Mouse (Mus musculus) Patski (cell line): ENCODE results near the gene Ptdss2. TPM values are rescaled to one million over a fixed set of nuclear protein-coding genes. Genes with fewer than 3 reads are reported as not detected.

Experiments used
- ATAC-seq: fragments of 100-300 bp; one replicate; pipeline ENCODE4 v1.8.0; 2021
- CTCF ChIA-PET: fragments of 350-600 bp; sonication (Branson Sonifier 250); formaldehyde crosslinking; loops from one replicate; lab custom pipeline; 2022; ENCODE audit warnings: inconsistent platforms; lab: Charles Lee
- POLR2A ChIA-PET: fragments of 350-600 bp; sonication (Branson Sonifier 250); formaldehyde crosslinking; loops from one replicate; lab custom pipeline; 2022; ENCODE audit warnings: antibody characterized with exemption, inconsistent platforms; lab: Charles Lee
- DNase-seq: peaks from one replicate; pipeline ENCODE4 v3.0.0-alpha.2; 2011; ENCODE audit warnings: low read depth, low spot score
- H3K27me3 ChIP-seq: fragments of 371-371 bp; one replicate; pipeline ENCODE4 v1.5.1; 2021
- CTCF ChIP-seq: fragments of 100-300 bp; IDR thresholded peaks from one replicate; pipeline ENCODE4 v1.5.1; 2021
- in situ Hi-C: fragments of 300-500 bp; cut with MboI; formaldehyde crosslinking; loops from 3 replicates; pipeline ENCODE4 v1.11.1; 2018; ENCODE audit warnings: low pct_unique_long_range_greater_than_20kb, mixed read lengths
- polyA plus RNA-seq: library from polyadenylated mRNA; unstranded; gene quantifications from one replicate; pipeline ENCODE4 v1.2.3, GENCODE M21; 2021

The Ptdss2 gene
- polyA plus RNA-seq, 1 experiment from 2014 or later = 96.0 TPM

DNA sequence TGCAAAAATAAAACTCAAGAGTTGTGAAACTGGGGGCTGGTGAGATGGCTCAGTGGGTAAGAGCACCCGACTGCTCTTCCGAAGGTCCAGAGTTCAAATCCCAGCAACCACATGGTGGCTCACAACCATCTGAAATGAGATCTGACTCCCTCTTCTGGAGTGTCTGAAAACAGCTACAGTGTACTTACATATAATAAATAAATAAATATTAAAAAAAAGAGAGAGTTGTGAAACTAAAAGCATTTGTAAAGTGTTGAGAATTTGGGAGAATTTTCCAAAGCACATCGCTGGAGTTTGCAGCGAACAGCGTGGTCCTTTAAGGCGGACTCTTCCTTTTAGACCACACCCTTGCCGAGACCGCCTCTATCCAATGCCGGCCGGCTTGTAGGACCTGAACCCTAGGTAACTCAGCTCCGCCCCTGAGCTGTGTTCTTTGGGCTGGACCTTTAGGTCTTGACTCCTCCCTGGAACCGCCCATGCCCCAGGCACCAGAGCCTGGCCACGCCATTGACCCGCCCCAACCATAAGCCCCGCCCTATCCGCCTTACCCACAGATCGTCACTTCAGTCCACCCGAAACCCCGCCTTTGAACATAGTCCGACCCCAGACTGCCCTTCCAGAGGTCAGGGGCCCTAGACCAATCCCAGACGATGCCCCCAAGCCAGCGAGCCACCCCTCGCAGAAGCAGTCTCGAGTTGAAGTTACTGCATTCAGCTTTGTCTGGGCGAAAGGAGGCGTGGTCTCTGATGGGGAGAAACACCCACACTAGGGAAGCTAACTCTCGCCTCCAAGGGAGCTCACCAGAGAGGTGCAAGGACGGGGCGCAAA lies 721 bp downstream of the Ptdss2 start:
- ChIA-PET CTCF (interaction anchor here (0.9 to 1.9 kb wide), 4 partner anchors 28 to 54 kb away, joined by 3 to 5 read pairs (median 4); no protein-coding TSS in a partner anchor), POLR2A (interaction anchor here (1.2 to 1.8 kb wide), 2 partner anchors 21 to 70 kb away, joined by 4 to 5 read pairs; partner anchors contain the start of gene Hras)
- in situ Hi-C loops = no loop called here
- DNase-seq (peak; percentile 79), ATAC-seq (peak; percentile 98)
- no peaks in the 10 kb centered on the region for H3K27me3 ChIP-seq
- TF ChIP-seq CTCF = no peak

DNA sequence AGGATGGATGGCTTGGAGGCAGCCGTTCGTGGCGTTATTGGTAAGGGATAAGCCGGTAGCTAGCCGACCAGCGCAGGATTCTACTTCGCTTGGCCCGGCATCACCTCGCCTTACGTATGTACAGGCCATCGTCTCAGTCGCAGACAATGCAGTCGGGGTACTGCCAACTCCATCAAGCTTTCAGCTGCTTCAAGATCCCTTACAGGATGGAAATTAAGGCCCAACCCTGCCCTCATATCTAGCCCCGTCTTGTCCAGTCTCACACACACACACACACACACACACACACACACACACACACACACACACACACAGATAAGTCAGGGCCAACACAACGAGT lies 1.3 kb downstream of the Ptdss2 start:
- POLR2A ChIA-PET = interaction anchor here (1.2 to 1.8 kb wide), 2 partner anchors 20 to 70 kb away, joined by 4 to 5 read pairs; partner anchors contain the start of gene Hras
- no peaks in the 10 kb centered on the region for H3K27me3 ChIP-seq
- ATAC-seq (no peak), DNase-seq (no peak)
- in situ Hi-C loops = no loop called here
- CTCF ChIA-PET = interaction anchor here (0.9 to 1.9 kb wide), 4 partner anchors 29 to 53 kb away, joined by 3 to 5 read pairs (median 4); no protein-coding TSS in a partner anchor
- TF ChIP-seq CTCF = no peak

DNA sequence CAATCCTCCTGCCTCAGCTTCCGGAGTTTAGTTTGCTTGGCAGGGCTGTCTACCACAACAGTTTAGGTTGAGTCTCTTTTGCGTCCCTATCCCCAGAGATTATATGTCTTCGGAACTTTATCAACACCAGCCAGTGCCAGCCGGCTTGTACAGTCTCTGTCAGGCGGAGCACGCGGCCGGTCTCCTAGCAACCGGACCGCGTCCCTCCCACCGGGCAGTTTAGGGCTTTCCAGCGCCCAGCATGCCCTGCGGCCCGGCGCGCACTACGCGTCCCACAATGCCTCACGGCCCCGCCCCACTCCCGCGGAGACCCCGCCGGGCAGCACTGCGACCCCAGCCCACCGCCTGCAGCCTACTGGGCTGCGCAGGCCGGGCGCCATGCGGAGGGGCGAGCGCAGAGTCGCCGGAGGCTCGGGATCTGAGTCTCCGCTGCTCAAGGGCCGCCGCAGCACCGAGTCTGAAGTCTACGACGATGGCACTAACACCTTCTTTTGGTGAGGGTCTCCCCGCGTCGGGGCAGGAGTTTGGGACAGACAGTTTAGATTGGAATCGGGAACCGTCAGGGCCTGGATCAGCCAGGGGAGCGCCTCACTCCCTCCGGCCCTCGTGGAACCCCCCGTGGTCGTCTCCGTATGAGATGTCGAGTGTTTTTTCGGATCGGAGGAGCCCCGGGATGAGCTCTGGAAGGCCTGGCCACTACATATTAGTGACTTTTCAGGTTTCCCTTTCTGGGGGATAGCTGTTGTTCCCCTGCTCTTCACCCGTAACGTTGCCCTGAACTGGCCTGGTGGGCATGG lies 9.0 kb downstream of the Ptdss2 start:
- POLR2A ChIA-PET = interaction anchor here (1.1 kb wide), 1 partner anchor 31 kb away, joined by 3 read pairs; no protein-coding TSS in a partner anchor
- in situ Hi-C loops = no loop called here
- H3K27me3 ChIP-seq = no peaks in the 10 kb centered on the region
- CTCF ChIA-PET = interaction anchor here (1.7 kb wide), 1 partner anchor 14 kb away, joined by 6 read pairs; no protein-coding TSS in a partner anchor
- TF ChIP-seq CTCF = no peak
- DNase-seq (no peak), ATAC-seq (peak; percentile 98)

DNA sequence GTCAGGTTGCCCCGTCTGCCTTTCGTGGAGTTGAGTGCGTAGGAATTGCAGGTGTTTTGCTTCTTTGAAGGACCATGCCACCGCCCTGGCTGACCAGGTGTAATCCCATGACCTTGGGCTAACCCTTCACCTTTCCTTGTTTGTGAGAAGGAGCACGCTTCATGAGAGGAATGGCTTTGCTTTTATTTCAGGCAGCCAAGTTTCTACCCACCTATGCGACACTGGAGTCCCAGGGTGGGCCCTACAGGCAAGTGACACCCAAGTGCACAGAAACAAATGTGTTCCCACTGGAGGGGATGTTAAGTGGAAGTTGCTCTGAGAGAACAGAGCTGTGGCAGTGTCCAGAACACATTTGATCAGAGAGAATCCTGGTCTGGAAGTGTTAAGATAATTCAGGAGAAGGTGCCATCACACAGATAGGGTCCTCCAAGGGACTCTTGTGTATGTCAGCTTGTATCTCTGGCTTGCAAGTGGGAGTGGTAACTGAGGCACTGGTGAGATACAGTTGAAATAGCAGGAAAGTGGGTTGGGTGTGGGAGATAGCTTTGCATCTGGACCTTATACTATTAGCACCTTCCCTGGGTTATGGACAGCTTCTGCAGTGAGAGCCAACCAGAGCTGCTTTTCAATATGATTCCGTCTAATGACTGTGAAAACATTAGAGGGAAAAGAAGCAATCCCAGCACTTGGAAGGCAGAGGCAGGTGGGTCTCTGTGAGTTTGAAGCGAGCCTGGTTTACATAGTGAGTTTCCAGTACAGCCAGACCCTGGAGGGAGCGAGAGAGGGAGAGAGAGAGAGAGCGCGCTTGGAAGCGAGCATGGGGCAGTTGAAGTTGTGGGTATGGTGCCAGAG lies 9.9 kb downstream of the Ptdss2 start:
- no peak for TF ChIP-seq CTCF
- no peaks in the 10 kb centered on the region for H3K27me3 ChIP-seq
- DNase-seq (no peak), ATAC-seq (no peak)
- in situ Hi-C loops = no loop called here
- ChIA-PET POLR2A (interaction anchor here (1.1 kb wide), 1 partner anchor 30 kb away, joined by 3 read pairs; no protein-coding TSS in a partner anchor), CTCF (interaction anchor here (1.7 kb wide), 1 partner anchor 13 kb away, joined by 6 read pairs; no protein-coding TSS in a partner anchor)

DNA sequence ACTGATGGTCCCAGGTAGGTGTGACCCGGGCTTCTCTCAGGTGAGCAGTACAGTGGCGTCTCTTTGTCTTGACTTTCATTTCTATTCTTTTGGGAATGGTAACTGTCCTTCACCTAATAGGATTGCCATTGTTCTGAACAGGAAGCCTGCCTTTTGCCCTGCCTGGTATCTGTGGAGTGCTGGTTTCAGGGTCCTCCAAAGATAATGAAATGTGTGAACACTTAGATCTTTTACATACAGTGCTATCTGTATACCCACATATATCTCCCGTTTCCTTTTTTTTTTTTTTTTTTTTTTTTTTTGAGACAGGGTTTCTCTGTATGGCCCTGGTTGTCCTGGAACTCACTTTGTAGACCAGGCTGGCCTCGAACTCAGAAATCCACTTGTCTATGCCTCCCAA lies 19.1 kb downstream of the Ptdss2 start:
- no peak for TF ChIP-seq CTCF
- in situ Hi-C loops = no loop called here
- CTCF ChIA-PET = no interaction called here
- POLR2A ChIA-PET = no interaction called here
- H3K27me3 ChIP-seq = no peaks in the 10 kb centered on the region
- no peak for ATAC-seq
- DNase-seq = no peak

DNA sequence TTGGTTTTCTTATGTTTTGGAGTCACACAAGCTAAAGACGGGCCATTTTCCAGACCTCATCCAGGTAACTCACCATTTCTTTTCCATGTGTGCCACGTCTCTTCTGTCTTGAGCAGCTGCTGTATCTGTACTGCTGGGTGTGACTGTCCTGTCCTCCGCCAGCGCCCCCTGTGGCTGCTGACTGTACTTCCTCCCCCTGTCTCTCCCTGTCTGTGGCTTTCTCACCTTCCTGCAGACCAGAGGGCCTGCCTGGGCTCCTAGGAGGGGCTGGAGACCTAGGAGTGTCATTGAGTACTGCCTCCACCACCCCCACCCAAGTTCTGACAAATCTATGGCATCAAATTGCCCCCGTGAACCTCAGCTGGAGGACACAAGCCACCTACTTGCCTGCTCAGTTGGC lies 20.9 kb downstream of the Ptdss2 start:
- DNase-seq = no peak
- ChIA-PET CTCF (interaction anchor here (1.2 to 1.5 kb wide), 3 partner anchors 13 to 26 kb away, joined by 3 to 5 read pairs (median 3); no protein-coding TSS in a partner anchor), POLR2A (interaction anchor here (0.5 to 1.4 kb wide), 2 partner anchors 20 to 94 kb away, joined by 3 to 5 read pairs; no protein-coding TSS in a partner anchor)
- ATAC-seq = no peak
- H3K27me3 ChIP-seq = no peaks in the 10 kb centered on the region
- in situ Hi-C loops = no loop called here
- TF ChIP-seq CTCF = no peak

DNA sequence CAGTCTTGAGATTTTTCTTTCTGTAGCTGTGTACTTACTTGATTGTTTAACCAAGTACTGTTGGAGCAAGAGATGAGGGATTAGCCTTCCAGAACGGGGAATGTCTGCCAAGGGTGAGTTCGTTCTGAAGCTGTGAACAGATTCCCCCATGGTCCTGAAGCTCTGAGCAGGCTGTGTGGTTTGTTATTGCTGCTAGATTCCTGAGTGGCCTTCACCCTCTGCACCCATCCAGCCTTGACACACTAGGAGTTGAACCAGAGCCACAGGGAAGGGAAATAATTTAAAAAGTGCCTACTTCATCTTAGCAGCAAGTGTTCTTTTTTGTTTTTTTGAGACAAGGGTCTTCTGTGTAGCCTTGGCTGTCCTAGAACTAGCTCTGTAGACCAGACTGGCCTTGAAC lies 21.7 kb downstream of the Ptdss2 start:
- CTCF ChIA-PET = interaction anchor here (1.5 to 1.9 kb wide), 2 partner anchors 12 to 20 kb away, joined by 5 to 6 read pairs; no protein-coding TSS in a partner anchor
- in situ Hi-C loops = no loop called here

DNA sequence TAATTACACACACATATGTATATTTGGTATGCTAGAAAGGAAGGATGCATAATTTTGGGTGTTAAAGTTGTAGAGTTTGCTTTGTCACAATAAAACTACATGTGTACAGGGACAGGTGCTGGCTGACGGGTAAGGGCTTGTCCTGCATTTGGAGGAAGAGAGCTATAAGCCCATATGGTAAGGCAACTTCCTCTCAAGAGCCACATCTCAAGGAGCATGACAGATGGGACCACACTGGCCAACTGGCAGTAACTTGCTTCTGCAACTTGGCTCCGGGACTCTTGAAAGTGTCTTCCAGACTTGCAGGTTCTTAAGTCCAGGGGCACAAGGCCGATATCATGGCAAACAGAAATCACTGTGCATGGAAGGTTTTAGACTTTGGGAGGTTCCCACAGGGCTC lies 22.5 kb downstream of the Ptdss2 start:
- H3K27me3 ChIP-seq = no peaks in the 10 kb centered on the region
- in situ Hi-C loops = no loop called here
- CTCF ChIA-PET = interaction anchor here (1.9 kb wide), 1 partner anchor 13 kb away, joined by 6 read pairs; no protein-coding TSS in a partner anchor
- no peak for TF ChIP-seq CTCF
- DNase-seq (no peak), ATAC-seq (no peak)
- POLR2A ChIA-PET = no interaction called here

More for the DNA sequence above, 21.7 kb downstream of the Ptdss2 start:
- ATAC-seq (no peak), DNase-seq (no peak)
- no peaks in the 10 kb centered on the region for H3K27me3 ChIP-seq
- POLR2A ChIA-PET = interaction anchor here (0.5 to 1.4 kb wide), 2 partner anchors 20 to 95 kb away, joined by 3 to 5 read pairs; no protein-coding TSS in a partner anchor
- TF ChIP-seq CTCF = no peak

DNA sequence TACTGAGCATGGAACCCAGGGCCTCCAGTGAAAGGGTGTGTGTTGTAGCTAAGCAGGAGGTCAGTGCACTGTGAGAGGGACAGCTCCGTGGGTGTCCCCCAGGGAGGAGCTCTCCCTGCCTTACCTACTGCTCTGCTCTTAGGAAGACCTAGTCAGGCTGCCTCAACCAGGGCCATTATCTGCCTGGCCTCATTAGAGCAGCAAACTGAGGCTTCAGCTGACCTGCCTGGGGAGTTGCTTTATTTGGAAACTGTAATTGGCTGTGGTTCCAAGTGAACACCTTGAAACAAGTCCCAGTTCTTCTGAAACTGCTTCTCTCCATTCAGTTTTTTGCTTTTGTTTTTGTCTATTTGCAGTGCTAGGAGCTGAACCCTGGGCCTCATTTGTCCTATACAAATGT lies 23.2 kb downstream of the Ptdss2 start:
- in situ Hi-C loops = no loop called here
- no peak for ATAC-seq
- ChIA-PET POLR2A (no interaction called here), CTCF (interaction anchor here (1.9 kb wide), 1 partner anchor 13 kb away, joined by 6 read pairs; no protein-coding TSS in a partner anchor)
- DNase-seq = no peak
- no peaks in the 10 kb centered on the region for H3K27me3 ChIP-seq
- TF ChIP-seq CTCF = no peak
